Mouse (Mus musculus): ENCODE results near the gene Ccdc190.

Ccdc190 gene

GRCm38 (mm10) chr1:169928454-169928971 is at the start of gene Ccdc190:
Ccdc190 (plus strand) TSS chr1:169928648.
- in situ Hi-C loops (cut with MboI, MseI) = no loop called here

GRCm38 (mm10) chr1:169879060-169879459 is 49.4 kb upstream of the Ccdc190 start:
- in situ Hi-C loops (cut with MboI, MseI) = no loop called here

GRCm38 (mm10) chr1:169880181-169880580 is 48.3 kb upstream of the Ccdc190 start:
- in situ Hi-C loops (cut with MboI, MseI) = loop anchor here (10.0 kb wide), 1 partner anchor 1495 kb away; no protein-coding TSS in a partner anchor

GRCm38 (mm10) chr1:169883081-169883565 is 45.3 kb upstream of the Ccdc190 start:
- in situ Hi-C loops (cut with MboI, MseI) = loop anchor here (10.0 kb wide), 1 partner anchor 1498 kb away; no protein-coding TSS in a partner anchor

GRCm38 (mm10) chr1:169889250-169889649 is 39.2 kb upstream of the Ccdc190 start:
- in situ Hi-C loops (cut with MboI, MseI) = loop anchor here (10.0 kb wide), 1 partner anchor 1504 kb away; no protein-coding TSS in a partner anchor

- in situ Hi-C loops (cut with MboI, MseI) = no loop called here
Measured at GRCm38 (mm10) chr1:169893976-169894375, 34.5 kb upstream of the Ccdc190 start.

GRCm38 (mm10) chr1:169895686-169896085 is 32.8 kb upstream of the Ccdc190 start:
- in situ Hi-C loops (cut with MboI, MseI) = no loop called here

GRCm38 (mm10) chr1:169897916-169898315 is 30.5 kb upstream of the Ccdc190 start:
- in situ Hi-C loops (cut with MboI, MseI) = no loop called here

- in situ Hi-C loops (cut with MboI, MseI) = no loop called here
Measured at GRCm38 (mm10) chr1:169898607-169899006, 29.8 kb upstream of the Ccdc190 start.

- in situ Hi-C loops (cut with MboI, MseI) = no loop called here
Measured at GRCm38 (mm10) chr1:169900771-169901336, 27.6 kb upstream of the Ccdc190 start.

- in situ Hi-C loops (cut with MboI, MseI) = no loop called here
Measured at GRCm38 (mm10) chr1:169909163-169909562, 19.3 kb upstream of the Ccdc190 start.

- in situ Hi-C loops (cut with MboI, MseI) = no loop called here
Measured at GRCm38 (mm10) chr1:169909659-169910058, 18.8 kb upstream of the Ccdc190 start.

- in situ Hi-C loops (cut with MboI, MseI) = no loop called here
Measured at GRCm38 (mm10) chr1:169910751-169911150, 17.7 kb upstream of the Ccdc190 start.

GRCm38 (mm10) chr1:169911526-169911925 is 16.9 kb upstream of the Ccdc190 start:
- in situ Hi-C loops (cut with MboI, MseI) = no loop called here

- in situ Hi-C loops (cut with MboI, MseI) = no loop called here
Measured at GRCm38 (mm10) chr1:169916659-169917058, 11.8 kb upstream of the Ccdc190 start.

GRCm38 (mm10) chr1:169917115-169917796 is 11.2 kb upstream of the Ccdc190 start:
- in situ Hi-C loops (cut with MboI, MseI) = no loop called here

- in situ Hi-C loops (cut with MboI, MseI) = no loop called here
Measured at GRCm38 (mm10) chr1:169917998-169918397, 10.4 kb upstream of the Ccdc190 start.

- in situ Hi-C loops (cut with MboI, MseI) = no loop called here
Measured at GRCm38 (mm10) chr1:169919211-169919610, 9.2 kb upstream of the Ccdc190 start.

- in situ Hi-C loops (cut with MboI, MseI) = no loop called here
Measured at GRCm38 (mm10) chr1:169921710-169922211, 6.7 kb upstream of the Ccdc190 start.

- in situ Hi-C loops (cut with MboI, MseI) = no loop called here
Measured at GRCm38 (mm10) chr1:169924567-169924966, 3.9 kb upstream of the Ccdc190 start.

GRCm38 (mm10) chr1:169927753-169928369 is 587 bp upstream of the Ccdc190 start:
- in situ Hi-C loops (cut with MboI, MseI) = no loop called here

GRCm38 (mm10) chr1:169931698-169932097 is 3.2 kb downstream of the Ccdc190 start:
- in situ Hi-C loops (cut with MboI, MseI) = no loop called here

All from T-helper 1 cell (primary cell).